Mouse (Mus musculus) C2C12 (cell line): Measurements from ENCODE around the gene Rex1bd.

Source experiments
- CTCF ChIP-seq: IDR thresholded peaks from one replicate; pipeline ENCODE4 v1.5.1; 2011; ENCODE audit not compliant: control insufficient read depth, insufficient read depth, insufficient read length
- MYOG ChIP-seq: IDR thresholded peaks from one replicate; pipeline ENCODE4 v1.6.1; 2011; ENCODE audit not compliant: control insufficient read depth, insufficient read length; ENCODE audit errors: extremely low read depth
- USF1 ChIP-seq: IDR thresholded peaks from one replicate; pipeline ENCODE4 v1.6.1; 2011; ENCODE audit warnings: low read depth, mild to moderate bottlenecking, control low read depth, moderate library complexity

- TF ChIP-seq CTCF (no peak), USF1 (peak; percentile 83), MYOG (no peak)
Measured at GRCm38 (mm10) chr8:70505698-70506327, 739 bp downstream of the Rex1bd start.
